ENCODE assay signal across 16 mouse cellular contexts in genomic region chr10:90607586-90607985, GRCm38 (mm10).
"Had no signal": no experiment of that assay in that cellular context is flagged by ENCODE, and none has a peak within 500 bp of the region (broad histone marks: within the 10 kb centered on the region; RNA-seq: fewer than 3 reads in every experiment).

No protein-coding gene starts in this region.

- DNase-seq: kidney, adult 11 months; kidney, adult 9 months; kidney, postnatal 36 days; lung, embryonic 14.5 days; lung, postnatal 10 days; lung, postnatal 4 days; right cerebral cortex, postnatal 25 days; spleen, adult 18-20 months; thymus, adult 18-20 months; thymus, postnatal 14 days had no signal

- H3K4me2 ChIP-seq: limb, embryonic 15.5 days; liver, embryonic 12.5 days; lung, embryonic 14.5 days; midbrain, embryonic 11.5 days; midbrain, embryonic 15.5 days; neural tube, embryonic 13.5 days had no signal

- H3K4me3 ChIP-seq: limb, embryonic 15.5 days; liver, embryonic 12.5 days; midbrain, embryonic 15.5 days; neural tube, embryonic 13.5 days had no signal

- H3K27me3 ChIP-seq: limb, embryonic 15.5 days; liver, embryonic 12.5 days; midbrain, embryonic 15.5 days; neural tube, embryonic 13.5 days had no signal

- ATAC-seq: liver, embryonic 12.5 days; midbrain, embryonic 15.5 days had no signal

- H3K9ac ChIP-seq: limb, embryonic 15.5 days; liver, embryonic 12.5 days; lung, embryonic 14.5 days; midbrain, embryonic 15.5 days; neural tube, embryonic 13.5 days had no signal

- H3K36me3 ChIP-seq: limb, embryonic 15.5 days; liver, embryonic 12.5 days; midbrain, embryonic 15.5 days; neural tube, embryonic 13.5 days had no signal

- H3K4me1 ChIP-seq: limb, embryonic 15.5 days; liver, embryonic 12.5 days; midbrain, embryonic 15.5 days; neural tube, embryonic 13.5 days had no signal

- H3K27ac ChIP-seq: kidney, postnatal 0 days; limb, embryonic 15.5 days; liver, embryonic 12.5 days; midbrain, embryonic 15.5 days; neural tube, embryonic 13.5 days had no signal

- H3K9me3 ChIP-seq: limb, embryonic 15.5 days; midbrain, embryonic 15.5 days; neural tube, embryonic 13.5 days had no signal
